Mouse (Mus musculus): ENCODE data around the gene Slc17a1. TPM values are rescaled to one million over a fixed set of nuclear protein-coding genes. Genes with fewer than 3 reads are reported as not detected.

Gene Slc17a1
- polyA plus RNA-seq, 1 experiment from 2014 or later = 0.09 TPM

Small RNA genes lying within 50 kb of the gene (microRNA-seq; reads per million reads assigned to microRNA genes)
- gene Gm44344 (ENCODE audit: borderline number of aligned reads) = not detected

Other genes starting within 250 kb of the Slc17a1 start
- gene Hist1h2be, start 246.6 kb upstream of the Slc17a1 start, polyA plus RNA-seq (2015; fragmentation: Nextera tagmentation; extraction: Ambion mirVana) = 1.5 and 2.5 TPM in 2 replicates
- gene Hist1h1e, start 245.2 kb upstream of the Slc17a1 start, polyA plus RNA-seq (2015; fragmentation: Nextera tagmentation; extraction: Ambion mirVana) = 33.4 and 35.1 TPM in 2 replicates
- gene Hist1h2ac, start 183.8 kb upstream of the Slc17a1 start, polyA plus RNA-seq (2015; fragmentation: Nextera tagmentation; extraction: Ambion mirVana) = 1.6 and 2.0 TPM in 2 replicates
- 61.5 and 62.8 TPM in 2 replicates for gene Hist1h2bc, start 183.6 kb upstream of the Slc17a1 start, polyA plus RNA-seq (2015; fragmentation: Nextera tagmentation; extraction: Ambion mirVana)
- not detected in 2 replicates for gene Hist1h1t, start 171.9 kb upstream of the Slc17a1 start, polyA plus RNA-seq (2015; fragmentation: Nextera tagmentation; extraction: Ambion mirVana)
- 22.4 and 29.5 TPM in 2 replicates for gene Hist1h4c, start 169.3 kb upstream of the Slc17a1 start, polyA plus RNA-seq (2015; fragmentation: Nextera tagmentation; extraction: Ambion mirVana)
- gene Hfe, start 156.9 kb upstream of the Slc17a1 start, polyA plus RNA-seq (2015; fragmentation: Nextera tagmentation; extraction: Ambion mirVana) = 9.4 and 9.7 TPM in 2 replicates
- 37.5 and 44.7 TPM in 2 replicates for gene Hist1h1c, start 128.9 kb upstream of the Slc17a1 start, polyA plus RNA-seq (2015; fragmentation: Nextera tagmentation; extraction: Ambion mirVana)
- gene Hist1h3c, start 122.1 kb upstream of the Slc17a1 start, polyA plus RNA-seq (2015; fragmentation: Nextera tagmentation; extraction: Ambion mirVana) = 32.0 and 33.1 TPM in 2 replicates
- gene Hist1h2bb, start 121.0 kb upstream of the Slc17a1 start, polyA plus RNA-seq (2015; fragmentation: Nextera tagmentation; extraction: Ambion mirVana) = 10.8 and 12.6 TPM in 2 replicates
- gene Hist1h2ab, start 116.6 kb upstream of the Slc17a1 start, polyA plus RNA-seq (2015; fragmentation: Nextera tagmentation; extraction: Ambion mirVana) = 144 and 155 TPM in 2 replicates
- gene Hist1h3b, start 115.5 kb upstream of the Slc17a1 start, polyA plus RNA-seq (2015; fragmentation: Nextera tagmentation; extraction: Ambion mirVana) = 45.8 and 78.0 TPM in 2 replicates
- gene Hist1h4b, start 110.7 kb upstream of the Slc17a1 start, polyA plus RNA-seq (2015; fragmentation: Nextera tagmentation; extraction: Ambion mirVana) = 15.5 and 15.6 TPM in 2 replicates
- gene Hist1h4a, start 106.5 kb upstream of the Slc17a1 start, polyA plus RNA-seq (2015; fragmentation: Nextera tagmentation; extraction: Ambion mirVana) = 1.4 and 3.5 TPM in 2 replicates
- gene Hist1h3a, start 105.4 kb upstream of the Slc17a1 start, polyA plus RNA-seq (2015; fragmentation: Nextera tagmentation; extraction: Ambion mirVana) = 42.0 and 56.6 TPM in 2 replicates
- 15.8 and 27.4 TPM in 2 replicates for gene Hist1h1a, start 104.1 kb upstream of the Slc17a1 start, polyA plus RNA-seq (2015; fragmentation: Nextera tagmentation; extraction: Ambion mirVana)
- gene Trim38, start 97.8 kb upstream of the Slc17a1 start, polyA plus RNA-seq (2015; fragmentation: Nextera tagmentation; extraction: Ambion mirVana) = not detected in 2 replicates
- gene Slc17a2, start 60.8 kb upstream of the Slc17a1 start, polyA plus RNA-seq (2015; fragmentation: Nextera tagmentation; extraction: Ambion mirVana) = 0.04 TPM in 1 of 2 replicates, not detected in the other
- gene Slc17a3, start 28.3 kb upstream of the Slc17a1 start, polyA plus RNA-seq (2015; fragmentation: Nextera tagmentation; extraction: Ambion mirVana) = not detected in 2 replicates
- 0.10 and 0.23 TPM in 2 replicates for gene Slc17a4, start 47.3 kb downstream of the Slc17a1 start, polyA plus RNA-seq (2015; fragmentation: Nextera tagmentation; extraction: Ambion mirVana)
- not detected in 2 replicates for gene Hist1h2ba, start 66.4 kb downstream of the Slc17a1 start, polyA plus RNA-seq (2015; fragmentation: Nextera tagmentation; extraction: Ambion mirVana)
- gene Hist1h2aa, start 66.7 kb downstream of the Slc17a1 start, polyA plus RNA-seq (2015; fragmentation: Nextera tagmentation; extraction: Ambion mirVana) = not detected in 2 replicates
- gene Scgn, start 123.5 kb downstream of the Slc17a1 start, polyA plus RNA-seq (2015; fragmentation: Nextera tagmentation; extraction: Ambion mirVana) = 0.44 and 0.50 TPM in 2 replicates

Measured in thymus, postnatal 0 days (tissue).